Comparison of ENCODE assay signal across 19 mouse cellular contexts in the genomic region with DNA sequence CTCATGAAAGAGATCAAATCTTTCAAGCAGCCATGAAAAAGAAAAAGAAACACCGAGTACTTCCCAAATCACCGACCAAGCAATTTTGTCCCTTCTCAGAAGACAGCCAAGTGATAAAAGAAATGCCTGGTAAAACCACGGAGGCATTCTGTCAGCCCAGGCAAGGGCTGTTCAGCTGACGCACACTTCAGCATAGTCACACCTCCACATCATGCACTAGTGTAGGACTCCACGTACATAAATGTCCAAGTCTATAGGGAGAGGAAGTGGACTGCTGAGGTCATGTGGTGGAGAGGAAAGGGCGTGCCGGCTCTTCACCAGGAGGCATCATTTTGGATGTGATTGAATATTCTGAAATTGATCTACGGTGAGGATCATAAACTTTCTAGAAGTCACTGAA. TPM values are rescaled to one million over a fixed set of nuclear protein-coding genes. Genes with fewer than 3 reads are reported as not detected.
"Had no signal": no experiment of that assay in that cellular context is flagged by ENCODE, and none has a peak within 500 bp of the region (broad histone marks: within the 10 kb centered on the region; RNA-seq: fewer than 3 reads in every experiment).

No protein-coding gene starts in this region.

- H3K9ac ChIP-seq: lung, embryonic 14.5 days; midbrain, embryonic 13.5 days; neural tube, embryonic 13.5 days; neural tube, embryonic 15.5 days had no signal

- ATAC-seq: midbrain, embryonic 13.5 days; midbrain, embryonic 16.5 days had no signal

- H3K4me3 ChIP-seq: myocyte had no signal

- H3K9me3 ChIP-seq: midbrain, embryonic 10.5 days; midbrain, embryonic 13.5 days; neural tube, embryonic 13.5 days; neural tube, embryonic 15.5 days had no signal

- DNase-seq: lung, adult 18-20 months; lung, embryonic 14.5 days; lung, postnatal 10 days; lung, postnatal 4 days; right cerebral cortex, adult 18-20 months; right cerebral cortex, postnatal 25 days; right cerebral cortex, postnatal 4 days; spleen, adult 18-20 months; thymus, adult 18-20 months; thymus, postnatal 14 days; thymus, postnatal 36 days had no signal

- H3K36me3 ChIP-seq: midbrain, embryonic 10.5 days; midbrain, embryonic 13.5 days; neural tube, embryonic 13.5 days; neural tube, embryonic 15.5 days had no signal

- H3K27ac ChIP-seq: midbrain, embryonic 10.5 days; midbrain, embryonic 13.5 days; neural tube, embryonic 13.5 days; neural tube, embryonic 15.5 days had no signal

RNA-seq across cellular contexts. Expression of a gene that starts 1.2 kb away (rescaled TPM):
- total RNA-seq: megakaryocyte, adult 5-6 weeks; megakaryocyte-erythroid progenitor cell, adult 5-6 weeks had no signal
